Mouse (Mus musculus): Measurements from ENCODE around the gene Rer1.

Rer1 gene

GRCm38 (mm10) chr4:155075813-155076212 lies 10.4 kb downstream of the Rer1 start:
- in situ Hi-C loops (cut with MboI; ENCODE audit: low sequenced_read_pairs) = no loop called here

GRCm38 (mm10) chr4:155075137-155075536 lies 11.0 kb downstream of the Rer1 start:
- in situ Hi-C loops (cut with MboI; ENCODE audit: low sequenced_read_pairs) = no loop called here

DNA sequence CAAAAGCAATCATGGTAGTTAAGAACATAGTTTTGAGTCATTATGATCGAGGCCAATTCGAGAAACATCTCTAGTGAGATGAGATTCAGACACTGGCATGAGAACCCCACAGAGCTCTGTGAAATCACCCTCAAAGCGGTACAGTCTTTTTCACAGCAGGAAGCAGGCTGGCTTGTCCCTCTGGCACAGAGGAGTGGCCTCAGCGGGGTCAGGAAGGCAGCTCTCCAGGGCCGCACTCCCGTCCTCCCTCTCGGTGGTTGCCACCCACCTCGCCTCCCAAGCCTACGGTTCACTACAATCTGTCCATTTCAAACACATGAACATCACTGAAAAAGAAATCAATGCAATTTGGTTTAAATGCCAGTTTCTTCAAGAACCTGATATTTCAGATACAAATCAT lies 11.8 kb downstream of the Rer1 start:
- in situ Hi-C loops (cut with MboI; ENCODE audit: low sequenced_read_pairs) = loop anchor here (25.0 kb wide), 2 partner anchors 112 to 912 kb away; partner anchors contain the start of genes Hes5, Megf6, Pank4 and Tprgl

DNA sequence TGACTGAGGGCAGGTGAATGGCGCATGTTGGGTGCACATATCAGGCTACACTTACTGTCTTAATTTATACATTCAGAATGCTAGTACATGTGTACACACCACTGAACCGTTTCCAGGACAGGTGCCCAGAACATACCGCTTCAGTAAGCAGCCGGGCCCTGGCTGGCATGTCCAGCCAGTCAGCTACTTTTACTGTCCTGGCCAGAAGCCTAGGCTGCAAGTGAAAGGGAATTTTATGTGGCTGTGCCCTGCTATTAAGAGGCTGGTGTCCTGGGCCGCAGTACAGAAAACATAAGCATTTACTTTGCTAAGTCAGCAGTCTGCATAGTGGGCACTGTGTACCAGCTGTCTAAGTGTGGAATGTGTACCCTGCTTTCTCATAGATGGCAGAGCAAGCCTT lies 15.3 kb downstream of the Rer1 start:
- in situ Hi-C loops (cut with MboI; ENCODE audit: low sequenced_read_pairs) = loop anchor here (25.0 kb wide), 2 partner anchors 109 to 909 kb away; partner anchors contain the start of genes Hes5, Megf6, Pank4 and Tprgl

DNA sequence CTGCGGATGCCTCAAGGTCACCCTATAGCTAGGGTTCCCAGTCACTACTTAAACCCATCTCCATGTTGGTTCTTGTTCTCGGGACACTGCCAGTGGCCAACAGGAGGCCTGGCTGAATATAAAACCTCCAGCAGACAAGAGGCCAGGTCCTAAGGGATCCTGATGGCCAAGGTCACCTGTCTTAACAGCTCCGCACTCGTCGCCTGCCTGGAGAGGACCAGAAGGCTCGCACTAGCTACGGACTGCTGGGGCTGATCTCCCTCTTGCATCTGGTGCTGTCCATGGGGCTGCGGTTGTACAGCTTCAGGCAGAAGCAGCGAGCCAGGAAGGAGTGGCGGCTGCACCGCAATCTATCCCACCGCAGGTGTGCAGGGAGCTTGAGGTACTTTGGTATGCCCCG lies 16.0 kb downstream of the Rer1 start:
- in situ Hi-C loops (cut with MboI; ENCODE audit: low sequenced_read_pairs) = loop anchor here (25.0 kb wide), 2 partner anchors 108 to 908 kb away; partner anchors contain the start of genes Hes5, Megf6, Pank4 and Tprgl

DNA sequence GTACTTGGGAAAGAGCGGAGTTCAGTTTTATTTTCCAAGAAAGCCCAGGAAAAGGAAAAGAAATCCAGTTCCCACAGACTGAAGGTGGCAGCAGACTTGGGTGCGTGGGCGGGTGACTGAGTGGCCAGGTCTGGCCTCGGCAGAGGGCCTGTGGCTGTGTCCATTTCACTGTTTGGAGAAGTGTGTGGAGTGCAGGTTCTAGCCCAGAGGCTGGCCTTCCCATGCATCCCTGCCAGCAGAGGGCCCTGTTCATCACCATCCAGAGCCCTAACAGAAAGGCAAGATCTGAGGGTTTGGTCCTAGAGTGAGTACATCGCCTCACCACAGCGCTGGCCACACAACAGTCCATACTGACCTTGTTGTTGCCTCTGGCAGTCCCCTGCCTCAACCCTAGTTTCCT lies 17.0 kb downstream of the Rer1 start:
- in situ Hi-C loops (cut with MboI; ENCODE audit: low sequenced_read_pairs) = loop anchor here (10.0 to 25.0 kb wide), 3 partner anchors 107 to 907 kb away; partner anchors contain the start of genes Hes5, Megf6, Pank4 and Tprgl

DNA sequence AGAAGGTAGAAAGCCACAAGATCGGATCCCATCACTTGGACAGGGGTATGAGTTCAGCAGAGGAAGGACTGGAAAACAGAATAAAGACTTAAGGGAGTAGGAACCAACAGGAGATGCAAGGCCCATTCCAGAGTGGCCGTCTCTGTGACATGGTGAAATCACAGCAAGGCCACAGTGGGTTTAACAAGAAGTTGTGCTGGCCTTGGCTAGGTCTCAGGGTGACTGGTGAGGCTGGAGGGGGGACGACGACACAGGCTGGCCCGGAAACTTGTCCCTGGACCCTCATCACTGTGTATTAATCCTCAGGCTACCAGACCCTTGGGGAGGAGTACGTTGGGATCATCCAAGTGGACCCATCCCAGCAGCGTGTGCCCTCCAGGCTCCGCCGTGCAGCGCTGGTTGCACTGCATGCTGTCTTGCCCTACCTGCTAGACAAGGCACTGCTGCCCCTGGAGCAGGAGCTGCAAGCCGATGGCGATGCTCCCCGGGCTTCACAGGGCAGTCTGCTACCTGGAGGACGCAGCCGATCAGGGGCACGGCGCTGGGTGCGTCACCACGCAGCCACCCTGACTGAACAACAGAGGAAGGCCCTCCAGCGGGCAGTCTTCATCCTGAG lies 17.7 kb downstream of the Rer1 start:
- in situ Hi-C loops (cut with MboI; ENCODE audit: low sequenced_read_pairs) = loop anchor here (10.0 to 25.0 kb wide), 3 partner anchors 106 to 906 kb away; partner anchors contain the start of genes Hes5, Megf6, Pank4 and Tprgl

DNA sequence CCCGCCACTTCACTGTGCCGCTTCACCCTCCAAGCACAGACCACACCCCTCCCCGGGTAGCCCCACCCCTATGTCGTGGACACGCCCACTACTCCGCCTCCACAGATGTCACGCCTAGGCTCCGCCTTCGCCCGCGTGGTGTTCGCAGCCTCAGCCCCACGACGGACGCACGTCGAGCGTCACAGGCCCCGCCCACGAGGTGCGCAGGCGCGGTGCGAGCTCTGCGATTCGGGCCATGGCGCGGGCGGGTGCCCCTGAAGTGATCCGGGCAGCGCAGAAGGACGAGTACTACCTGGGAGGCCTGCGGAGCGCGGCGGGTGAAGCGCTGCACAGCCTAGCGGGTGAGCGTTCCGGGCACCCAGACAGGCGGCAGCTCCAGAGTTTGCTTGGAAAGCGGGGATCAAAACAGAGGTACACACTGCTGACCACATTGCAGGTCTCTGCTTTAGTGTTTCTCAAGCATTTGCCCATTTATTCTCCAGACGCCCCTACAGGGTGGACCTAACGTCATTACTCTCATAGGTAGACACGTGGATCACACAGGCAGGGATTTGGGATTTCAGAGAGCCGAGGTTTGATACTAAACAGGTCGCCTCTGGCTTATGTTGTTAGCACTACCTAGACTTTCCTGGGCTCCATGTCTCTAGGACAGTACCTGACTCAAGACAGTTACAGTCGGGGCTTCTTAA lies 19.2 kb downstream of the Rer1 start, which contains the start of gene Pex10:
Gene Pex10, plus strand, starts transcription at position 183 of the 689 bp plus-strand sequence.
- in situ Hi-C loops (cut with MboI; ENCODE audit: low sequenced_read_pairs) = loop anchor here (10.0 to 25.0 kb wide), 3 partner anchors 105 to 905 kb away; partner anchors contain the start of genes Hes5, Megf6, Pank4 and Tprgl

- in situ Hi-C loops (cut with MboI; ENCODE audit: low sequenced_read_pairs) = loop anchor here (10.0 to 25.0 kb wide), 3 partner anchors 104 to 904 kb away; partner anchors contain the start of genes Hes5, Megf6, Pank4 and Tprgl
These were observed 20.0 kb downstream of the Rer1 start for GRCm38 (mm10) chr4:155065970-155066833.

DNA sequence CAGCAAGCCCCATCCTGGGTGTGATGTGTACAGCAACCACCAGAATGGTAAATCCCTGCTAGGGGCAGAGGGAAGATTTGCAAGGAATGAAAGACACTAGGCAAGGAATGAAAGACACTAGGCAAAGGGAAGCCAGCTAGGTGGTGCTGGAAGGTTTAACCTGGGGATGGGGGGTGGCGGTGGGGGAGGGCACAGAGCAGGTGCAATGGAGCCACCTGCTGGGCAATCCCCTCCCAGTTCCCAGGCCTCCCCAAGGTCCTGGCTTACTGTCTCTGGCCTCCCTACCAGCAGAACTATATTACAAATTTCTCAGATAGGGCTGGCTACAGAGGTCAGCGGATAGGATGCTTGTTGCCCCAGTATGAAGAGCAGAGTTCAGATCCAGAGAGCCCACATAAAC lies 21.7 kb downstream of the Rer1 start:
- in situ Hi-C loops (cut with MboI; ENCODE audit: low sequenced_read_pairs) = loop anchor here (10.0 to 25.0 kb wide), 3 partner anchors 102 to 902 kb away; partner anchors contain the start of genes Hes5, Megf6, Pank4 and Tprgl

DNA sequence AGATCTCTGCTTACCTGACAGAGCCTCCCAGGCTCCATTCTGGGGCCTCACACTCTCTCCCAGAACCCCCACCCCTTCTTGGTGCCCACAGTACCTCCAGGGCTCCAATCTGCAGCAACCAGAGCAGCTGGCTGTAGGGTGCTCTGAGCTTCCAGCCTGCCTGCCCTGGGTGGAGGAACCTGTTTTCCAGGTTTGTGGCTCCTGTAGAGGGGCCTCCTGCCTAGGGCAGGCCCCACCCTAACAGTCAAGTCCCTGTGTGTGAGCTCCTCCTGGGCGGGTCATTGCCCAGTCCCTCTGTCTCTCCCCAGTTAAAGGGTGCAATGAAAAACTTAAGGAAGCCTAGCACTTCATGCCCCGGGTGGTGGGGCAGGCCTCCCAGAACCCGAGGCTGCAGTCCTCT lies 22.3 kb downstream of the Rer1 start:
- in situ Hi-C loops (cut with MboI; ENCODE audit: low sequenced_read_pairs) = loop anchor here (10.0 to 25.0 kb wide), 3 partner anchors 102 to 902 kb away; partner anchors contain the start of genes Hes5, Megf6, Pank4 and Tprgl

GRCm38 (mm10) chr4:155058325-155058724 lies 27.9 kb downstream of the Rer1 start:
- in situ Hi-C loops (cut with MboI; ENCODE audit: low sequenced_read_pairs) = loop anchor here (25.0 kb wide), 2 partner anchors 96 to 896 kb away; partner anchors contain the start of genes Hes5, Megf6, Pank4 and Tprgl

DNA sequence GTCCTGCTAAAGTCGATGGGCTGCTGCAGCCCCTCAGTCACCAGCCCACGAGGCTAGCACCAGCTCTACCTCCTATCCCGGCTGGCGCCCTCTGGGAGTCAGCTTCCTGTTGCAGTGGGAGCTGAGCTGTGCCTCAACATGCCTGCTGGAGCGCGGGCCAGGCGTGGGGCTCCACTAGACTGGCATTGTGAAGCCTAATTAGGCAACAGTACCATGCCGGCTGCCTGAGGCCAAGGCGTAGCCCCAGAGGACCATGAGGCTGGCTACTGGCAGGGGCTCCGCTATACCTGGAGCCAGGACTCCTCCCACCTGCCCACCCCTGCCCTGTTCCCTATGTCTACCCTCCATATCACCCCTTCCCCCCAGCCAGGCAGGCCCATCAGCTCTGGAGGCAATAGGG lies 29.5 kb downstream of the Rer1 start, which contains the start of gene Plch2:
Gene Plch2, minus strand, starts transcription at position 61 of the 400 bp plus-strand sequence.
- in situ Hi-C loops (cut with MboI; ENCODE audit: low sequenced_read_pairs) = loop anchor here (25.0 kb wide), 2 partner anchors 94 to 894 kb away; partner anchors contain the start of genes Hes5, Megf6, Pank4 and Tprgl

DNA sequence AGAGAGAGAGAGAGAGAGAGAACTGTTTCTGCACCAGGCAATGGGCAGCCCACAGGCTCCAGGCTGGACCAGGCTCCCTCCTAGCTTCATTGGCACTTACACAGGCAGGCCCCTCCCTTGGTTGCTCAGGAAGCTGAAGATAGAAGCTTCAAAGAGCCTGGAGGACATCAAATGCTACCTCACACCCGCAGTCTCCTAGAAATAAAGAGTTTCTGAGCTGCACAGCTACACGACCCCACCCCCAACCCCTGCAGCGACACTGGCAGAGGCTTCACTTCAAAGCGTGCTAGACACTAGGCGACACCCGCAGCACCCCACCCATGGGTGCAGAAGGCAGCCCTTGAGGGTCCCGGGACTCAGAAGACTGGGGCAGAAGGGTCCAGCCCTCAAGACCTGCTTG lies 36.1 kb downstream of the Rer1 start:
- in situ Hi-C loops (cut with MboI; ENCODE audit: low sequenced_read_pairs) = loop anchor here (25.0 kb wide), 2 partner anchors 88 to 888 kb away; partner anchors contain the start of genes Hes5, Megf6, Pank4 and Tprgl

DNA sequence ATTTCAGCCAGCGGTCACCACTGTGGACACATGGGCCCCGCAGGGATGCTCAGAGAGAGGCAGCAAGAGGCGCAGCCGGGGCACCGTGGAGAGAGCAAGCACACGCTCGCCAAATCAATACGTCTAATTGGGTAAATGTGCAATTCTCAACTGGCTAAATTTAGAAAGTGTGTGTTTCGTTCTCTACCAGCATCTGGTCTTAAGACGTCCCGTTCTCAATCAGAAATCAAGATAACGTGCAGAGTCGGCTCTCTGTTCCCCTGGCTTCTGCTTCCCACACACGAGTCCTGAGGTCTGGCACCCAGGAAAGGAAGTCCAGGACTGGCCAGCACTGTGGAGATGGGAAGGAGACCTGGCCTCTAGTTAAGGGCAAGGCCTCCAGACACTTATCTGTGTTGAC lies 39.5 kb downstream of the Rer1 start:
- in situ Hi-C loops (cut with MboI; ENCODE audit: low sequenced_read_pairs) = no loop called here

DNA sequence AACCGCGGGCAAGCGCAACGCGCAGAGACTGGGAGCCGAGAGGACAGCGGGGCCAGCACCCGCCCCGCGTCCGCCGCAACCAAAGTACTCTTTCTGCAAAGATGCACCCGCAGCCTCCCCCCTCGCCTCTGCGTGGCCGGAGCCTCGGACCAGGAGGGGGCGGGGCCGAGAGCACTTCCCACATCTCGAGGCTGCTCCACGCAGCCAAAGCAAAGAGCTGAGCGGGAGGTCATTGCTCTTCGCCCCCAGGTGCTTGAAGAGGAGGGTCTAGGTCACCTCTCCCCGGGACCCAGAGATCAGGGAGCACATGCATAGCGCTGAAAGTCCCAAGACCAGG lies 42.9 kb downstream of the Rer1 start:
- in situ Hi-C loops (cut with MboI; ENCODE audit: low sequenced_read_pairs) = no loop called here

DNA sequence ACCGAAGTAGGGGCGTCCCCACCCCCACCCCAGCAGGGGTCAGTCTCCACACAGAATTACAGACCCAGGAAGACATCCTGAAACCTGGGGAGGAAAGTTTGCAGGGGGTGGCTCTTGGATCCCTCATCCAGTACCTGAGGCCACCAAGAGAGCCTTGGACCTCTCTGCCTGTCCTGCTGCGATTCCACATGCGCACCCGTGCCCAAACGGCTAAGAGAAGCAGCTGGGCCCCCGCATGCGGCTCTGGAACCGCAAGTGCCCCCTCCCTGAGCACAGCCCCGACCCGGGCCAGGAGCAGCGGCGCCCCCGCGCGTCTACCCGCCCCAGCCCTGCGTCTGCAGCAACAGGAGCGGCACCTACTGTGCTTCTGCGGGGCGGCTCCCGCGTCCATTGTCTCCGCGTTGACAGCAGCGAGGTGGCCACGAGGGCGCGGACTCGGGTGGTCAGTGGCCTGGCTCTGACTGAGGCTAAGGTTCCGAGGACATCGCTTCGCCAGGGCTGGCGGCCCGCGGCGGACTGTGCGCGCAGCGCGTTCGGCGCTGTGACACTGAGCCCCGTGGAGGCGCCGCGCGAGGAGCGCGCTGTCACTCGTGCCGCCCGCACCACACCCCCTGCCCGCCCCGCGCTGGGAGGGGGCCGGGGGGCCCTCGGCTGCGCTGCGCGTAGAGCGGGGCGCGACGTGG lies 43.4 kb downstream of the Rer1 start:
- in situ Hi-C loops (cut with MboI; ENCODE audit: low sequenced_read_pairs) = no loop called here

GRCm38 (mm10) chr4:155040696-155041095 lies 45.5 kb downstream of the Rer1 start:
- in situ Hi-C loops (cut with MboI; ENCODE audit: low sequenced_read_pairs) = no loop called here

DNA sequence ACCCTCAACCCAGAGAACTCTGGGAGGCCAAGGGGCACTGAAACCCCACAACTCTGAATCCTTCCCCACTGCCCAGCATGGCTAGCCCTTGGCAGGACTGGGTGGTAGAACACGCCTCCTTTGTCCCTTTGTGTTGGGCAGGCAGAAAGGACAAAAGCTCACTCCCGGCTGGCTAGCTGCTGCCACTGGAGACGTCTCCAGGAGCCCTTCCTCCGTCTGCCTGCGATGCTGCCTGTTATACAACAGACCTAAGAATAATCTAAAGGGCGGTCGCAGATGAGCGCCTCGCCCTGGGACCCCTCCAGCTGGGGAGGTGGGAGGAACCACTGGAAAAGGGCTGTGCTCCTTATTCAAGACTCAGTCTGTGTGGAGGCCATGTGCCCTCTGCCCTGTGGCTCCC lies 46.0 kb downstream of the Rer1 start:
- in situ Hi-C loops (cut with MboI; ENCODE audit: low sequenced_read_pairs) = no loop called here

- in situ Hi-C loops (cut with MboI; ENCODE audit: low sequenced_read_pairs) = no loop called here
These were observed 51.4 kb downstream of the Rer1 start for GRCm38 (mm10) chr4:155034787-155035186.
